Mouse (Mus musculus): Measurements from ENCODE around the gene Mtfr2.

DNA sequence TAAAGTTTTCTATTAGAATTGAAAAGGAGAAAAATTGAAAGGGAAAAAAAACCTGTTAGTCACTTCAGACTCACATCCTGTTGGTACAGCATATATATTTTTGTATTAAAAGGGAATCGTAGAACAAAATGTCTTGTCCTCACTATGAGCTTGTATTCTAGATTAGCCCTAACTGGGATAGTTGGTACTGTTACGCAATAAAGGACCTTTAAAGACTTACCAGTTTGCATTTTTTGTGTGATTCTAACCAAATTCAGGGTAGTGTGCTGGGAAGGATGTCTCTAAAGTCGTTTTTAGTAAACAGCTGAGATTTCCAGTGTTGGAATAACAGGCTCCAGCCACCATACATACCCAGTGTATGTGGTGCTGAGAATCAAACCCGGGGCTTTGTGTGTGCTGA, 33.6 kb upstream of the Mtfr2 start:
- TF ChIP-seq CTCF (IDR thresholded peaks at IDR 0.05; ENCODE audit: low read depth, low read length) (no peak), TAL1 (conservative IDR thresholded peaks at IDR 0.05; ENCODE audit: low read depth, low read length) (no peak), GATA1 (IDR thresholded peaks at IDR 0.05; ENCODE audit: borderline replicate concordance, low read length) (no peak), POLR2AphosphoS5 (IDR thresholded peaks at IDR 0.05; ENCODE audit: insufficient replicate concordance, low read depth, low read length) (no peak)
